Mouse (Mus musculus) intestine, embryonic 15.5 days (tissue): ENCODE results near the gene Zcchc13. TPM values are rescaled to one million over a fixed set of nuclear protein-coding genes. Genes with fewer than 3 reads are reported as not detected.

Source experiments
- ATAC-seq: fragments of 200-750 bp; cut with Nextera tagmentation; 2 replicates; pipeline ENCODE4 v1.8.0; 2017; ENCODE audit warnings: moderate TSS enrichment, moderate library complexity
- H3K27ac ChIP-seq: fragments of 300-500 bp; sonication (generic); 2 replicates; pipeline ENCODE4 v1.5.1; 2015; ENCODE audit warnings: mild to moderate bottlenecking, inconsistent platforms
- H3K27me3 ChIP-seq: fragments of 300-500 bp; sonication (generic); replicated peaks from 2 replicates; pipeline ENCODE4 v1.6.1; 2015; ENCODE audit warnings: inconsistent platforms
- H3K36me3 ChIP-seq: fragments of 300-500 bp; sonication (generic); 2 replicates; pipeline ENCODE4 v1.6.1; 2015; ENCODE audit warnings: inconsistent platforms
- H3K4me1 ChIP-seq: fragments of 300-500 bp; sonication (generic); replicated peaks from 2 replicates; pipeline ENCODE4 v1.6.1; 2015; ENCODE audit warnings: inconsistent platforms
- H3K4me2 ChIP-seq: fragments of 300-500 bp; sonication (generic); replicated peaks from 2 replicates; pipeline ENCODE4 v1.6.1; 2015; ENCODE audit warnings: mild to moderate bottlenecking, inconsistent platforms
- H3K4me3 ChIP-seq: fragments of 300-500 bp; sonication (generic); replicated peaks from 2 replicates; pipeline ENCODE4 v1.5.1; 2015; ENCODE audit warnings: inconsistent platforms
- H3K9ac ChIP-seq: fragments of 300-500 bp; sonication (generic); 2 replicates; pipeline ENCODE4 v1.6.1; 2015; ENCODE audit warnings: inconsistent platforms
- H3K9me3 ChIP-seq: fragments of 300-500 bp; sonication (generic); 2 replicates; pipeline ENCODE4 v1.6.1; 2016; ENCODE audit warnings: inconsistent platforms
- WGBS: fragments of 180-500 bp; shearing (Covaris S2); methylation state at CpG from one replicate; pipeline ENCODE4 v1.1.7; 2015; 5-methylcytosine and 5-hydroxymethylcytosine counted together
- polyA plus RNA-seq: library from polyadenylated mRNA; unstranded; fragments of >200 nt; fragmentation: Nextera tagmentation; extraction: Ambion mirVana; gene quantifications from 2 replicates; pipeline ENCODE4 v1.2.1, GENCODE M21; 2015

Zcchc13 gene
- not detected in 2 replicates for polyA plus RNA-seq

DNA sequence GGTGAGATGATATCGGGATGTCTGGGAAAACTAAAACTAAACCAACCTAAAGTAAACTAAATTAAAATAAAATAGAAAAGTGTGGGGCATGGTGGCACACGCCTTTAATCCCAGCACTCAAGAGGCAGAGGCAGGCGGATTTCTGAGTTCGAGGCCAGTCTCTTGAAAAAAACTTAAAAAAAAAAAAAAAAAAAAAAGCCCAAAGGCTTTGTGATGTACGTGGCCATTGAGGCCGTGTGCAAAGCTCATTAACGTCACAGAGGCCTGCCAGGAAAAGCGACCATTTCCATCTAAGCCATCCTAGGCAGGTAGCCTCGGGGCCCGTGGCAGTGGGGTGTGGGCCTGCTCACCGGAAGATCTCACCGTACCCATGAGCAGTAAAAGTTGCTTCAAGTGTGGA is at the start of gene Zcchc13:
Gene Zcchc13 (plus strand): TSS at position 284 of the 400 bp plus-strand sequence.
- Histone ChIP-seq H3K9ac (no peak within 1 kb of the TSS), H3K4me1 (no peaks in the 10 kb centered on the region), H3K4me2 (no peak within 1 kb of the TSS), H3K9me3 (no peaks in the 10 kb centered on the region), H3K27ac (no peak within 1 kb of the TSS), H3K4me3 (no peak within 1 kb of the TSS), H3K36me3 (no peaks in the 10 kb centered on the region), H3K27me3 (no peaks in the 10 kb centered on the region)
- WGBS = 86% methylated on average over 12 of the region's 12 CpGs
- ATAC-seq = no peak

GRCm38 (mm10) chrX:103584262-103584661 is 46.1 kb upstream of the Zcchc13 start:
- Histone ChIP-seq H3K9ac (no peak overlapping the region), H3K4me1 (no peaks in the 10 kb centered on the region), H3K4me3 (no peak overlapping the region), H3K4me2 (no peak overlapping the region), H3K27ac (no peak overlapping the region), H3K9me3 (no peaks in the 10 kb centered on the region), H3K36me3 (no peaks in the 10 kb centered on the region), H3K27me3 (no peaks in the 10 kb centered on the region)
- WGBS = 50% methylated on average over 1 of the region's 1 CpGs
- peak; percentile 82 for ATAC-seq

DNA sequence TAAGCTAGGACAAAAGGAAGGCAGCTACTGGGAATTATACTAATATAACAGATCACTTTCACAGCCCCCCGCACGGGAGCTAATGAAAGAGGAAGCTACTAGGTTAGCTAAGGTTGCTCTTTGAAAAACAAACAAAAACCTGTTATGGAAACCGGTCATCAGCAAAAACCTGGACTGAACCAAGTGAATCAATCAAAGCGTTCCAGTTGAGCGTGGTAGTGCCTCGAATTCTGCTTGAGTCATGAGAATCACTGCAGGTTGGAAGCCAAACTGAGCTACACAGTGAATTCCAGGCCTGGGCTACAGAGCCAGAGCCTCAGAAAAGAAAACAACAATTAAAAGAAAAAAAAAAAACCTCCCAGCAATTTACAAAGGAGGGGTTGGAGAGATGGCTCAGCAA is 38.3 kb upstream of the Zcchc13 start:
- no peak overlapping the region for H3K27ac ChIP-seq
- no peaks in the 10 kb centered on the region for H3K9me3 ChIP-seq
- no peak for ATAC-seq
- H3K27me3 ChIP-seq = no peaks in the 10 kb centered on the region
- no peak overlapping the region for H3K4me3 ChIP-seq
- H3K36me3 ChIP-seq = no peaks in the 10 kb centered on the region
- no peaks in the 10 kb centered on the region for H3K4me1 ChIP-seq
- H3K4me2 ChIP-seq = no peak overlapping the region
- WGBS = 87% methylated on average over 6 of the region's 6 CpGs
- H3K9ac ChIP-seq = no peak overlapping the region

GRCm38 (mm10) chrX:103602553-103602952 is 27.8 kb upstream of the Zcchc13 start:
- Histone ChIP-seq H3K9ac (no peak overlapping the region), H3K4me3 (no peak overlapping the region), H3K4me1 (no peaks in the 10 kb centered on the region), H3K4me2 (no peak overlapping the region), H3K27ac (no peak overlapping the region), H3K36me3 (0 out of 2 replicates have a peak, but pooled peaks cover 2% of the 10 kb centered on the region), H3K27me3 (no peaks in the 10 kb centered on the region), H3K9me3 (no peaks in the 10 kb centered on the region)
- WGBS = 64% methylated on average over 5 of the region's 5 CpGs
- ATAC-seq = peak; percentile 71; the same call in 1 of the 2 replicates

DNA sequence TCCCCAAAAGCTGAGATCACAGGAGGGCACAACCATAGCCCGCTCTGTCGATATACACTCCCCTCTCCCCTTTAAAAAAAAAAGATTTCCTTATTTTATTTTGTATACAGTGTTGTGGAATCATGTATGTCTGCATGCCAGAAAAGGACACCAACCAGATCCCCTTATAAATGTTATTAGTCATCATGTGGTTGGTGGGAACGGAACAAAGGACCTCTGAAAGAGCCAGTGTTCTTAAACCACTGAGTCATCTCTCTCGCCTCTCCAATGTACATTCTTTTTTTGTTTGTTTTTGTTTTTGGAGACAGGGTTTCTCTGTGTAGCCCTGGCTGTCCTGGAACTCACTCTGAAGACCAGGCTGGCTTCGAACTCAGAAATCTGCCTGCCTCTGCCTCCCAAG is 26.2 kb upstream of the Zcchc13 start:
- no peak for ATAC-seq
- Histone ChIP-seq H3K27me3 (no peaks in the 10 kb centered on the region), H3K9ac (no peak overlapping the region), H3K9me3 (no peaks in the 10 kb centered on the region), H3K27ac (no peak overlapping the region), H3K4me1 (no peaks in the 10 kb centered on the region), H3K4me2 (no peak overlapping the region), H3K36me3 (0 out of 2 replicates have a peak, but pooled peaks cover 2% of the 10 kb centered on the region), H3K4me3 (no peak overlapping the region)
- 86% methylated on average over 5 of the region's 5 CpGs for WGBS

GRCm38 (mm10) chrX:103605473-103605872 is 24.9 kb upstream of the Zcchc13 start:
- Histone ChIP-seq H3K9ac (no peak overlapping the region), H3K4me3 (no peak overlapping the region), H3K4me2 (no peak overlapping the region), H3K9me3 (no peaks in the 10 kb centered on the region), H3K36me3 (0 out of 2 replicates have a peak, but pooled peaks cover 2% of the 10 kb centered on the region), H3K27me3 (no peaks in the 10 kb centered on the region), H3K4me1 (no peaks in the 10 kb centered on the region), H3K27ac (no peak overlapping the region)
- 88% methylated on average over 8 of the region's 8 CpGs for WGBS
- no peak for ATAC-seq

GRCm38 (mm10) chrX:103610401-103610800 is 20.0 kb upstream of the Zcchc13 start:
- no peak overlapping the region for H3K27ac ChIP-seq
- H3K4me1 ChIP-seq = no peaks in the 10 kb centered on the region
- WGBS = 95% methylated on average over 5 of the region's 5 CpGs
- no peak overlapping the region for H3K4me2 ChIP-seq
- H3K9me3 ChIP-seq = no peaks in the 10 kb centered on the region
- H3K27me3 ChIP-seq = no peaks in the 10 kb centered on the region
- no peak for ATAC-seq
- H3K4me3 ChIP-seq = no peak overlapping the region
- no peaks in the 10 kb centered on the region for H3K36me3 ChIP-seq
- H3K9ac ChIP-seq = no peak overlapping the region

DNA sequence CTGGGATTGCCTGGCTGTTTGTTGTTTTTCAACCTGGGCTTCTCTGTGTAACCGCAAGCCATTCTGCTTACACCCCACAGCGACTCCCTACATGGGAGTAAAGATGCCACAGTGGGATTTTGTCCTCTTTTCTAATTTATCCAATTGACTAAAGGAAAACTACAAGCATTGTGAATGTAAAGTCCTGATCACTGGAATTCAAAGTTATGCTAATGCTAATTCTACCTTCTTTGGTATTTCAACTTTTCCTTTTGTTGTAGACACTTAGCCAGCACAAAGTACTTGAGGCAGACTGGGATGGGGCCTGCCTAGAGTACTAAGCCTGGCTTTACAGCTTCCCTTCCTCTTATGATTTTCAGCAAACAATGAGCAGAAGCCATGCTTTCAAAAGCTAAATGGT is 18.9 kb upstream of the Zcchc13 start:
- Histone ChIP-seq H3K4me1 (no peaks in the 10 kb centered on the region), H3K9me3 (no peaks in the 10 kb centered on the region), H3K27ac (no peak overlapping the region), H3K27me3 (no peaks in the 10 kb centered on the region), H3K4me2 (no peak overlapping the region), H3K9ac (no peak overlapping the region), H3K4me3 (no peak overlapping the region), H3K36me3 (no peaks in the 10 kb centered on the region)
- 90% methylated on average over 2 of the region's 2 CpGs for WGBS
- no peak for ATAC-seq

DNA sequence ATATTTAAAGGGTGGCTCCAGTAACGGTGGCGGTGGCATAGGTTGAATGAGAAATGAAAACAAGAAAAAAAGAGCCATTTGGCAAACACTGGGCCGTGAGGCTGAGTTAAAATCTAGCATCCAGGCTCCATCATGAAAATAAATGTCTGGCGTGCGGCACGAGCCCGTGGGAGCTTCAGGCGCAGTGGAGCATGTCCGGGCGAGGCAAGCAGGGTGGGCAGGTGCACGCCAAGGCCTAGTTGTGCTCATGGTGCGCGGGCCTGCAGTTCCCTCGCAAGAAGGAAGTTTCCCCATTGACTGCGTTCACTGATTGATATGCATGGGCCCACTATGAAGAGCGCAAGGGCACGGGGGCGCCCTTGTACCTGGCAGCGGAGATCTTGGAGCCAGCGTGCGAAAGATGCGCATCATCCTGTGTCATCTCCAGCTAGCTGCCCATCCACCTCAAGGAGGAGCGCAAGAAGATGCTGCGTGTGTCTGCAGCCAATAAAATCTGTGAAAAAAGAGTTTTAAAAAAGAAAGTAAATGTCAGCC is 15.6 kb upstream of the Zcchc13 start:
- no peak for ATAC-seq
- Histone ChIP-seq H3K4me3 (no peak overlapping the region), H3K9ac (no peak overlapping the region), H3K27me3 (no peaks in the 10 kb centered on the region), H3K27ac (no peak overlapping the region), H3K4me2 (no peak overlapping the region), H3K4me1 (0 out of 2 replicates have a peak, but pooled peaks cover 3% of the 10 kb centered on the region), H3K9me3 (no peaks in the 10 kb centered on the region), H3K36me3 (no peaks in the 10 kb centered on the region)
- WGBS = 93% methylated on average over 24 of the region's 24 CpGs

- Histone ChIP-seq H3K36me3 (no peaks in the 10 kb centered on the region), H3K27ac (no peak overlapping the region), H3K4me1 (0 out of 2 replicates have a peak, but pooled peaks cover 3% of the 10 kb centered on the region), H3K4me2 (peak overlapping the region; percentile 57), H3K27me3 (no peaks in the 10 kb centered on the region), H3K9me3 (no peaks in the 10 kb centered on the region), H3K4me3 (peak overlapping the region; percentile 36; the same call in 1 of the 2 replicates), H3K9ac (no peak overlapping the region)
- ATAC-seq = no peak
- 75% methylated on average over 4 of the region's 4 CpGs for WGBS
Observed at GRCm38 (mm10) chrX:103615453-103615852, 14.9 kb upstream of the Zcchc13 start.

DNA sequence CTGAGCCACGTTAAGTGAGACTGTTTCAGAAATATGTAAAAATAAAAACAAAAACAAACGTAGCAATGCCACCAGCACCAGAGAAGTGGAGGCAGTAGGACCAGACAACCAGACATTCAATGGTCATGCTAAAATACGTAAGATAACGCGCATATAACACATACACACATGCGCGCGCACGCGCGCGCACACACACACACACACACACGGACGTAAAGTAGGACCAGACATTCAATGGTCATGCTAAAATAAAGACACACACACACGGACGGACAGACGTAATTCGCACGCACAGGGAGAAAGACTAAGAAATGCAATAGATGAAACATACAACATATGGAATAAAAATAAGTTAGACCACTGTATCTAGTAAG is 14.2 kb upstream of the Zcchc13 start:
- H3K4me2 ChIP-seq = peak overlapping the region; percentile 57
- no peaks in the 10 kb centered on the region for H3K9me3 ChIP-seq
- peak; percentile 50 for ATAC-seq
- 0 out of 2 replicates have a peak, but pooled peaks cover 3% of the 10 kb centered on the region for H3K4me1 ChIP-seq
- 19% methylated on average over 19 of the region's 19 CpGs for WGBS
- H3K27me3 ChIP-seq = no peaks in the 10 kb centered on the region
- peak overlapping the region; percentile 36 for H3K4me3 ChIP-seq
- H3K27ac ChIP-seq = peak overlapping the region; percentile 77
- no peaks in the 10 kb centered on the region for H3K36me3 ChIP-seq
- peak overlapping the region; percentile 41 for H3K9ac ChIP-seq

DNA sequence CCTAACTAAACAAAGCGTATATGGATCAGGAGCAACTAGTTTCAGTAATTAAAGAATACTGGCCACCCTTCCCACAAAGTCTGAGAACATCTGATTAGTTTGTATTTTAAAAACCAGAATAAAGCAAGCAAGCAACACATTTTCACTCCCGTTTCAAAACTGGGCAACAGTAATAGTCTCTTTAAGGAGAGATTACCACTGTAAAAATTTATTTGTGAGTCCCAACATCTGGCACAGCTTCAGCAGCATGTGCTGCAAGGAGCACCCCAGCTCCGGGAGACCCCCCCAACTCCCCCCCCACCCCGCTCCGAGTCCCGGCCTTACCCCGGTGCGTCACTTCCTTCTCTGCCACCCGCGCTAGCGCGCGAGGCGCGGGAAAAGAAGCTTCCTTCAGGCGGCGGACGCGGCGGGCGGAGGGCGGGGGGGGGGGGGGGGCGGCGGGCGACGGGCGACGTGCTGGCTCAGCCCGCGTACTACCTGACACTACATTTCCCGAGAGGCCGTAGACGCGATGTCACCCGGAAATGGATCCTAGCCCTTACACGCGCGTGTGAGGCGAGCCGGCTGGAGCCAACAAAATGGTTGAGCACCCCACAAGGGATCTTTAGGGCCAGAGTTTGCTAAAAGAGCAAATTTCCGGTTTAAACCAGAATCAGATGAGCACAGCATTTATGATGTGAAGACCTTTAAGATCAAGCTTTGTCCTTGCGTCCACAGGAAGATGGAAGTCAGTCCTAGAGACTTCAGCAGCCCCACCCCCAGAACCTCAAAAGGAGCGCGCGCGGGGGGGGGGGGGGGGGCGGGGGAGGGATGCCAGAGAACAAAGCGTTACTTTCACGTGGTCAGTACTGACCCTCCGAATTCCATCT is 13.6 kb upstream of the Zcchc13 start:
- Histone ChIP-seq H3K9ac (peak overlapping the region; percentile 41), H3K4me1 (0 out of 2 replicates have a peak, but pooled peaks cover 3% of the 10 kb centered on the region), H3K36me3 (no peaks in the 10 kb centered on the region), H3K27me3 (no peaks in the 10 kb centered on the region), H3K9me3 (no peaks in the 10 kb centered on the region), H3K4me2 (peak overlapping the region; percentile 57), H3K4me3 (peak overlapping the region; percentile 36), H3K27ac (peak overlapping the region; percentile 94)
- 2% methylated on average over 32 of the region's 50 CpGs for WGBS
- ATAC-seq = peak; percentile 97
